Mouse (Mus musculus) MEL (cell line): ENCODE data around the gene Ptx4. TPM values are rescaled to one million over a fixed set of nuclear protein-coding genes. Genes with fewer than 3 reads are reported as not detected.

Source experiments
- DNase-seq: peaks from one replicate; pipeline ENCODE4 v3.0.0; 2011; ENCODE audit warnings: low read depth, low spot score
- H3K27ac ChIP-seq: 2 replicates; pipeline ENCODE4 v1.5.1; 2012; ENCODE audit warnings: low read depth, mild to moderate bottlenecking, control low read depth, low read length, moderate library complexity; ENCODE audit not compliant: control insufficient read depth
- H3K27me3 ChIP-seq, 2 experiments: fragments of 150-350 bp in 1 of 2; sonication (generic) in 1 of 2; 2 replicates each; pipeline ENCODE4 v1.6.1; 2012; ENCODE audit warnings: low read length in 2 of 2, mild to moderate bottlenecking in 2 of 2, improper control_type of control experiment in 1 of 2, moderate library complexity in 1 of 2; ENCODE audit not compliant: insufficient read depth in 2 of 2, control insufficient read depth in 1 of 2
- H3K36me3 ChIP-seq, 2 experiments: 2 replicates each; pipeline ENCODE4 v1.6.1; 2012 to 2014; ENCODE audit warnings: low read length in 2 of 2, improper control_type of control experiment in 1 of 2, inconsistent platforms in 1 of 2, mild to moderate bottlenecking in 1 of 2; ENCODE audit not compliant: insufficient read depth in 2 of 2, control insufficient read depth in 1 of 2
- H3K4me1 ChIP-seq, 2 experiments: fragments of 150-350 bp in 1 of 2; sonication (generic) in 1 of 2; 2 replicates each; pipeline ENCODE4 v1.6.1; 2012; ENCODE audit warnings: low read length in 2 of 2, improper control_type of control experiment in 1 of 2, mild to moderate bottlenecking in 1 of 2; ENCODE audit not compliant: insufficient read depth in 2 of 2, control insufficient read depth in 1 of 2
- H3K4me3 ChIP-seq, 2 experiments: fragments of 150-350 bp in 1 of 2; sonication (generic) in 1 of 2; 2 replicates each; pipeline ENCODE4 v1.5.1; 2012; ENCODE audit warnings: low read depth in 2 of 2, low read length in 2 of 2, mild to moderate bottlenecking in 2 of 2, moderate library complexity in 2 of 2, control low read depth in 1 of 2, improper control_type of control experiment in 1 of 2; ENCODE audit not compliant: control insufficient read depth in 1 of 2, insufficient read depth in 1 of 2
- H3K79me2 ChIP-seq: 2 replicates; pipeline ENCODE4 v1.6.1; 2012; ENCODE audit warnings: mild to moderate bottlenecking, low read length, moderate library complexity; ENCODE audit not compliant: control insufficient read depth, poor library complexity, insufficient read depth
- H3K9ac ChIP-seq: 2 replicates; pipeline ENCODE4 v1.6.1; 2012; ENCODE audit warnings: low read depth, mild to moderate bottlenecking, control low read depth, low read length, moderate library complexity; ENCODE audit not compliant: control insufficient read depth, poor library complexity, severe bottlenecking
- H3K9me3 ChIP-seq: fragments of 150-350 bp; sonication (generic); replicated peaks from 2 replicates; pipeline ENCODE4 v1.6.1; 2012; ENCODE audit warnings: mild to moderate bottlenecking, low read length, improper control_type of control experiment, moderate library complexity; ENCODE audit not compliant: insufficient read depth
- BHLHE40 ChIP-seq: IDR thresholded peaks from 2 replicates; pipeline ENCODE4 v1.6.1; 2012; ENCODE audit warnings: low read depth, mild to moderate bottlenecking, inconsistent platforms, low read length, improper control_type of control experiment, borderline replicate concordance
- CHD1 ChIP-seq: IDR thresholded peaks from 2 replicates; pipeline ENCODE4 v1.6.1; 2012; ENCODE audit warnings: low read depth, mild to moderate bottlenecking, inconsistent platforms, low read length, improper control_type of control experiment
- CHD2 ChIP-seq: IDR thresholded peaks from 2 replicates; pipeline ENCODE4 v1.6.1; 2011; ENCODE audit warnings: low read length, improper control_type of control experiment
- CTCF ChIP-seq, 3 experiments: IDR thresholded peaks in 2 of 3; conservative IDR thresholded peaks in 1 of 3; 2 replicates each; pipeline ENCODE4 v1.5.1; 2011 to 2012; ENCODE audit warnings: low read length in 3 of 3, low read depth in 2 of 3, mild to moderate bottlenecking in 2 of 3, improper control_type of control experiment in 1 of 3, inconsistent platforms in 1 of 3, mixed read lengths in 1 of 3, moderate library complexity in 1 of 3; ENCODE audit not compliant: control insufficient read depth in 1 of 3, insufficient read depth in 1 of 3, poor library complexity in 1 of 3, severe bottlenecking in 1 of 3
- E2F4 ChIP-seq: IDR thresholded peaks from 2 replicates; pipeline ENCODE4 v1.6.1; 2011; ENCODE audit warnings: low read depth, low read length, improper control_type of control experiment, borderline replicate concordance
- EP300 ChIP-seq, 2 experiments: IDR thresholded peaks; 2 replicates each; pipeline ENCODE4 v1.6.1; 2011; ENCODE audit warnings: improper control_type of control experiment in 2 of 2, low read length in 2 of 2, low read depth in 1 of 2, mild to moderate bottlenecking in 1 of 2
- ETS1 ChIP-seq: IDR thresholded peaks from 2 replicates; pipeline ENCODE4 v1.6.1; 2012; ENCODE audit warnings: low read depth, mild to moderate bottlenecking, inconsistent platforms, low read length, improper control_type of control experiment, moderate library complexity
- GATA1 ChIP-seq: IDR thresholded peaks from 2 replicates; pipeline ENCODE4 v1.6.1; 2011; ENCODE audit warnings: low read depth, low read length, improper control_type of control experiment
- MAFK ChIP-seq: IDR thresholded peaks from 2 replicates; pipeline ENCODE4 v1.6.1; 2011; ENCODE audit warnings: low read depth, mild to moderate bottlenecking, low read length, improper control_type of control experiment, borderline replicate concordance
- MAX ChIP-seq: IDR thresholded peaks from 2 replicates; pipeline ENCODE4 v1.6.1; 2011; ENCODE audit warnings: low read length, improper control_type of control experiment
- MYB ChIP-seq: IDR thresholded peaks from 2 replicates; pipeline ENCODE4 v1.6.1; 2011; ENCODE audit warnings: mild to moderate bottlenecking, low read depth, low read length, improper control_type of control experiment
- NELFE ChIP-seq: IDR thresholded peaks from 2 replicates; pipeline ENCODE4 v1.6.1; 2011; ENCODE audit warnings: low read depth, low read length, improper control_type of control experiment
- NRF1 ChIP-seq: IDR thresholded peaks from 2 replicates; pipeline ENCODE4 v1.6.1; 2014; ENCODE audit warnings: low read depth, mild to moderate bottlenecking, inconsistent platforms, low read length, improper control_type of control experiment, moderate library complexity; ENCODE audit not compliant: poor library complexity, insufficient read depth, severe bottlenecking
- POLR2A ChIP-seq, 2 experiments: IDR thresholded peaks; 2 replicates each; pipeline ENCODE4 v1.6.1; 2011 to 2012; ENCODE audit warnings: low read length in 2 of 2, mild to moderate bottlenecking in 2 of 2, control low read depth in 1 of 2, improper control_type of control experiment in 1 of 2, low read depth in 1 of 2, moderate library complexity in 1 of 2; ENCODE audit not compliant: control insufficient read depth in 1 of 2, insufficient read depth in 1 of 2, poor library complexity in 1 of 2
- POLR2AphosphoS2 ChIP-seq: IDR thresholded peaks from 2 replicates; pipeline ENCODE4 v1.6.1; 2011; ENCODE audit warnings: low read length, improper control_type of control experiment
- POLR2AphosphoS5 ChIP-seq: IDR thresholded peaks from 2 replicates; pipeline ENCODE4 v1.6.1; 2012; ENCODE audit warnings: low read depth, borderline replicate concordance, mild to moderate bottlenecking, inconsistent platforms, low read length, moderate library complexity, mixed read lengths
- TBP ChIP-seq: IDR thresholded peaks from 2 replicates; pipeline ENCODE4 v1.8.0; 2011; ENCODE audit warnings: low read depth, low read length, improper control_type of control experiment
- TCF12 ChIP-seq: IDR thresholded peaks from 2 replicates; pipeline ENCODE4 v1.6.1; 2014; ENCODE audit warnings: low read depth, mild to moderate bottlenecking, inconsistent platforms, low read length, improper control_type of control experiment, moderate library complexity
- USF1 ChIP-seq: IDR thresholded peaks from 2 replicates; pipeline ENCODE4 v1.6.1; 2014; ENCODE audit warnings: low read depth, mild to moderate bottlenecking, inconsistent platforms, low read length, improper control_type of control experiment, moderate library complexity
- USF2 ChIP-seq, 2 experiments: IDR thresholded peaks; 2 replicates each; pipeline ENCODE4 v1.6.1; 2011 to 2012; ENCODE audit warnings: improper control_type of control experiment in 2 of 2, low read length in 2 of 2, borderline replicate concordance in 1 of 2, inconsistent platforms in 1 of 2, low read depth in 1 of 2, mild to moderate bottlenecking in 1 of 2; ENCODE audit not compliant: insufficient read depth in 1 of 2
- ZC3H11A ChIP-seq: IDR thresholded peaks from 2 replicates; pipeline ENCODE4 v1.6.1; 2012; ENCODE audit warnings: low read depth, mild to moderate bottlenecking, inconsistent platforms, low read length, improper control_type of control experiment
- ZKSCAN1 ChIP-seq: IDR thresholded peaks from 2 replicates; pipeline ENCODE4 v1.6.1; 2012; ENCODE audit warnings: low read depth, mild to moderate bottlenecking, inconsistent platforms, low read length, improper control_type of control experiment, moderate library complexity
- polyA plus RNA-seq, 2 experiments: library from polyadenylated mRNA; stranded (reverse) in 1 of 2; unstranded in 1 of 2; fragments of >175 nt in 1 of 2; fragments of >200 nt in 1 of 2; gene quantifications; 2 replicates each; pipeline versions ENCODE4 v1.2.1 to v1.2.4; 2012; ENCODE audit warnings: low replicate concordance in 2 of 2, low read depth in 1 of 2; ENCODE audit not compliant: insufficient read length in 2 of 2, insufficient read depth in 1 of 2, missing spikeins in 1 of 2
- total RNA-seq: library from RNA; depleted of rRNA; stranded (reverse); fragments of 300-350 nt; gene quantifications from 2 replicates; pipeline ENCODE4 v1.2.3, GENCODE M21; 2012

Ptx4 gene
- total and polyA plus RNA-seq, 3 experiments = not detected

DNA sequence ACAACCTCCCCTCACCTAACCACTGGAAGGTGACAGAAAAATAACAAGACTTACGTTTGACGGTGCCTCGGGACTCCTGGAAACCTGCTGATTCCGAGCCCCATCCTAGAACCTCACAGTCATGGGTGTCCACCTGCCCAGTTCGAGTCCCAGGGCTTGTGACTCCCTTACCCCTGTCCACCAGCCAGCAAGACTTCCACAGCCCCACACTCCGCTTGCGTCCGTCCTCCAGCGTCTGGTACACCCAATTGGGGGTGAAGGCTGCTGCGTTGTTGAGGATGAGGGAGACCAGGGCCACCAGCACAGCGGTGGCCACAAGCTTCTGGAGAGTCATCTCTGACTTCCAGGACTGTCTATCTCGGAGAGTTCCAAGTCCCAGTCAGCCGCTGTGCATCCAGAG, 40.4 kb upstream of the Ptx4 start:
- no peaks in the 10 kb centered on the region for H3K9me3 ChIP-seq

DNA sequence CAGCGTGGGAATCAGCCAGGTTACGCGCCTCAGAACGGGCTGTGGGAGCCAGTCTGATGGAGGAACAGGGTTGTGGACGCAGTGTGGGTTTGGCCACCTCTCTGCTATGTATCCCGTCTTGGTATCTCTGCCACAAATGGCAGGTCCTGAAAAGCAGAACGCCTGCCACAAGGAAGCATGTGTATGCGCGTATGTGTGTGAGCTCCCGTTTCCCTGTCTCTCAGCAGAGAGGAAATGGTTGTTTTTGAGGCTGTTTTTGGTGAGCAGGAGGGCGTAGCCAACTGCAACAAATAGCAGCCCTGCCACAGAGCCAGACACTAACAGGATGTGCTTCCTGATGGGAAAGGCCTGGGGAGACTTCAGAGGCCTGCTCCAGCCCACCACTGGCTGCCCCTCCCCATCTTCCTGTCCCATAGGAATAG, 39.6 kb upstream of the Ptx4 start:
- Histone ChIP-seq H3K4me3 (no peak overlapping the region), H3K9me3 (no peaks in the 10 kb centered on the region), H3K36me3 (no peaks in the 10 kb centered on the region), H3K4me1 (no peaks in the 10 kb centered on the region), H3K79me2 (no peaks in the 10 kb centered on the region), H3K9ac (no peak overlapping the region), H3K27me3 (no peaks in the 10 kb centered on the region), H3K27ac (no peak overlapping the region)
- DNase-seq = no peak
- TF ChIP-seq MAX = no peak
- no peak for TF ChIP-seq E2F4
- no peak for TF ChIP-seq CHD2
- TF ChIP-seq TCF12 = no peak
- TF ChIP-seq CTCF (IDR thresholded peaks at IDR 0.05 in 2 of 3, conservative IDR thresholded peaks at IDR 0.05 in 1 of 3; ENCODE audit: control insufficient read depth in 1 of 3, insufficient read depth in 1 of 3, low read depth in 2 of 3, low read length in 3 of 3, poor library complexity in 1 of 3, severe bottlenecking in 1 of 3) = no peak
- no peak for TF ChIP-seq USF2 (IDR thresholded peaks at IDR 0.05; ENCODE audit: borderline replicate concordance in 1 of 2, insufficient read depth in 1 of 2, low read depth in 1 of 2, low read length in 2 of 2)
- no peak for TF ChIP-seq CHD1
- no peak for TF ChIP-seq USF1
- TF ChIP-seq NELFE = no peak
- TF ChIP-seq TBP = no peak
- no peak for TF ChIP-seq ETS1
- TF ChIP-seq EP300 (IDR thresholded peaks at IDR 0.05; ENCODE audit: low read depth in 1 of 2, low read length in 2 of 2) = no peak
- TF ChIP-seq ZKSCAN1 = no peak
- no peak for TF ChIP-seq POLR2A (IDR thresholded peaks at IDR 0.05; ENCODE audit: control insufficient read depth in 1 of 2, insufficient read depth in 1 of 2, low read depth in 1 of 2, low read length in 2 of 2, poor library complexity in 1 of 2)
- no peak for TF ChIP-seq NRF1
- no peak for TF ChIP-seq ZC3H11A
- TF ChIP-seq MYB = no peak

More for the DNA sequence above, 40.4 kb upstream of the Ptx4 start:
- Histone ChIP-seq H3K9ac (no peak overlapping the region), H3K27me3 (no peaks in the 10 kb centered on the region)
- no peak for DNase-seq
- TF ChIP-seq BHLHE40 (no peak), EP300 (IDR thresholded peaks at IDR 0.05; ENCODE audit: low read depth in 1 of 2, low read length in 2 of 2) (no peak), GATA1 (no peak), MAFK (no peak), ETS1 (no peak), POLR2AphosphoS5 (no peak), POLR2AphosphoS2 (no peak)
- TF ChIP-seq, all 39 proteins: peak for 0
- no peak overlapping the region for H3K27ac ChIP-seq
- H3K4me3 ChIP-seq = no peak overlapping the region
- H3K79me2 ChIP-seq = no peaks in the 10 kb centered on the region
- no peaks in the 10 kb centered on the region for H3K36me3 ChIP-seq
- no peaks in the 10 kb centered on the region for H3K4me1 ChIP-seq
